Mouse (Mus musculus) olfactory bulb, adult 2 months (tissue): ENCODE measurements at regions not wholly inside any gene's neighbourhood (a gene's known extent, or its start where the extent isn't known, plus 50 kb on each side); places are given as distances from the start of the nearest gene placed in this dataset.
A peak's percentile ranks its signal among the peaks of the same experiment; 100 is the strongest.

ENCODE experiments used
- H3K27ac ChIP-seq: fragments of 200-500 bp; 2 replicates; pipeline ENCODE4 v1.5.1; 2012; ENCODE audit warnings: low read depth, low read length; ENCODE audit not compliant: insufficient read depth
- H3K4me1 ChIP-seq: fragments of 200-500 bp; 2 replicates; pipeline ENCODE4 v1.6.1; 2012; ENCODE audit warnings: low read length; ENCODE audit not compliant: control insufficient read depth, insufficient read depth
- H3K4me3 ChIP-seq: fragments of 200-500 bp; 2 replicates; pipeline ENCODE4 v1.5.1; 2012; ENCODE audit warnings: mild to moderate bottlenecking, low read depth, low read length, moderate library complexity; ENCODE audit not compliant: insufficient read depth
- CTCF ChIP-seq: fragments of 200-500 bp; IDR thresholded peaks from 2 replicates; pipeline ENCODE4 v1.5.1; 2012; ENCODE audit warnings: low read depth, mild to moderate bottlenecking, low read length, moderate library complexity; ENCODE audit not compliant: insufficient read depth
- POLR2A ChIP-seq: fragments of 200-500 bp; IDR thresholded peaks from 2 replicates; pipeline ENCODE4 v1.6.1; 2012; ENCODE audit warnings: mild to moderate bottlenecking, low read depth, low read length, moderate library complexity; ENCODE audit not compliant: insufficient read depth
- WGBS: fragments of 180-500 bp; shearing (Covaris S2); methylation state at CpG from one replicate; pipeline ENCODE4 v1.1.7; 2018; 5-methylcytosine and 5-hydroxymethylcytosine counted together

DNA sequence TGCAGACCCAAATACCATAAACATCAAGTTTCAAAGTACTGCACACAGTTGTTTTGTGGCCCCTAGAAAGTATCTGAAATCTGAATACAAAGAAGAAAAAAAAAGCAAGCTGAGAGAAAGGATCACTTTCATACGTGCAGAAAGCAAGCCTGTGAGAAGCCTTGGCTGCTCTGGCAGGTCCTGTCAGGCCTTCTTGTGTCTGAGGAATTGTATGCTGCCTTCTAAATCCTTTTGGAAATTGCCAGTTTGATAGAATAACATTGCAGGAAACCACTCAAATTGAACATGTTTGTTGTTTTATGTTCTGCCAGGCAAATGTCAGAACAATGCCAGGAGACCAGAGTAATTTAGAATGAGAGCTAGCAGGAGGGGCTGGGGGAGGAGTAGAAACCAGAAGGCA, 198.0 kb downstream of the Spry2 start:
- TF ChIP-seq CTCF: no peak
- no peak for TF ChIP-seq POLR2A
- H3K27ac ChIP-seq: no peak overlapping the region
- WGBS: 56% methylated on average over 1 of the region's 1 CpGs

DNA sequence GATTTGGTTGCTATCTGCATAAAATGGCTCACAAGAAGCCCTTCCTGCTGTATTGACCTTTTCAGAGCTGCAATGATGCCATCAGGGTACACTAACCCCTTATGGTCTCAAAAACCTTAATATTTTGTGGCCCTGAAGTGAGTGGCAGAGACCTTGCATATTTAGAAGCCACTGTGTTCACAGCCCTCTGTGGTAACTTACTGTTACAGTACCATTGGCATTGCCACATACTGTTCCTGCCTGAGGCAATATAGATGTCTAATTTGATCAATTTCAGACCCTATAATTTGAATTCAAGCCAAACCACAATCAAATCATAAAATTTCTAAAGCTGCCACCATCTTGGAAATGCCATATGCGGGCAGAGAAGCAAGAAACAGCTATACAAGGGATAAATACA, 198.5 kb downstream of the Spry2 start:
- Histone ChIP-seq H3K4me3 (no peak overlapping the region), H3K27ac (no peak overlapping the region), H3K4me1 (no peaks in the 10 kb centered on the region)
- no peak for TF ChIP-seq CTCF
- TF ChIP-seq POLR2A: no peak
- WGBS: 95% methylated on average over 1 of the region's 1 CpGs

More for the DNA sequence above, 198.0 kb downstream of the Spry2 start:
- no peak overlapping the region for H3K4me3 ChIP-seq
- H3K4me1 ChIP-seq: no peaks in the 10 kb centered on the region

GRCm38 (mm10) chr14:105697398-105697797, 199.2 kb downstream of the Spry2 start:
- WGBS: 75% methylated on average over 13 of the region's 13 CpGs
- Histone ChIP-seq H3K4me3 (no peak overlapping the region), H3K4me1 (no peaks in the 10 kb centered on the region), H3K27ac (no peak overlapping the region)
- TF ChIP-seq CTCF (no peak), POLR2A (no peak)

GRCm38 (mm10) chr14:105694969-105695368, 201.7 kb downstream of the Spry2 start:
- TF ChIP-seq CTCF (no peak), POLR2A (no peak)
- Histone ChIP-seq H3K4me1 (no peaks in the 10 kb centered on the region), H3K4me3 (no peak overlapping the region)

GRCm38 (mm10) chr14:105693713-105694112, 202.9 kb downstream of the Spry2 start:
- Histone ChIP-seq H3K27ac (no peak overlapping the region), H3K4me3 (no peak overlapping the region), H3K4me1 (no peaks in the 10 kb centered on the region)
- TF ChIP-seq CTCF (no peak), POLR2A (no peak)
- WGBS: 73% methylated on average over 4 of the region's 4 CpGs

More at GRCm38 (mm10) chr14:105694969-105695368, 201.7 kb downstream of the Spry2 start:
- no peak overlapping the region for H3K27ac ChIP-seq

DNA sequence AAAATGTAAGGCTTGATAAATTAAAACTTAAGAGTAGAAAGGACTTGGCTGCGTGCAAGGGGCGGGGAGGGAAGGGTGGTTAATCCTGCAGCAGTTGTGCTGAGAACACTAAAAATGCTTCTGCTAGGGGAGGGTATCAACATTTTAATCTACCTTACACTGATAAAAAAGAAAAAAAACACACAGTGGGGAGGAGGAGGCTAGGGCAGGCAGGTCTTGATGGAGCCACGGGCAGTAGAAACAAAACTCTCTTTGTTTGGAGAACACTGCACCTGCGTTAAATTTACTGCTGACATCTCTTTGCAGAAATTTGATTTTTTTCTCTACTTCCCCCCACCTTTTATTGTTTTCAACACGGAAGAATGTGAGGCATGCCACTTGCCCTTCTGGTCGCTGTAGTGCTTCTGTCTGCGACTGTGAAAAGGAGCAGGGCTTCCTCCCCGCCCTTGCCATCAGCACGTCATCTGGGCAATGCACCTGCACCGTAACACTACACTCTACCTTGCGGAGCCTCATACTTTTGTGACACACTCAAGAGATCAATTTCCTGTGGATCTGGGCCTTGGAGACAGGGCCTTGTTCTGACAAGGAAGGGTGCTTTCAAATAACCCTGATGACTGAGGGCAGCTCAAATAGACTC, 211.7 kb downstream of the Spry2 start:
- no peak for TF ChIP-seq CTCF
- no peak for TF ChIP-seq POLR2A
- H3K4me1 ChIP-seq: no peaks in the 10 kb centered on the region
- H3K4me3 ChIP-seq: no peak overlapping the region
- 86% methylated on average over 11 of the region's 11 CpGs for WGBS
- no peak overlapping the region for H3K27ac ChIP-seq

DNA sequence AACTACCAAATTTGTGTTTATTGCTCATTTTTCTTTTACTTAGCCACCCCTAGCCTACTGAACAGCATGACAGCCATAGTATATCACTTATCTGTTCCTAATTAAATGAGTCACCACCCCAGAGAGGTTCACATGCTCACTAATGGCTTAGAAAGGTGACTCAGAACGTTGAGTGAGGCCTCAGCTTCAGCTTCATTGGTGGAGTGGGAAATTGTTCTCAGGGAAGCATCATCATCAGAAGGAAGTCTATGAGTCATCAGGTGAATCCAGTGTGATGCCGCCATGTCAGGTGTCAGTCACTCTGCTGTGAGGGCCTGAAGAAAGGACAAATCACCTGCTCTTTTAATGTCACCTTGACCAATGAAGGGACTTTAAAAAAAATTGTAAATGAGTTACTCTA, 212.3 kb downstream of the Spry2 start:
- TF ChIP-seq POLR2A: no peak
- TF ChIP-seq CTCF: no peak
- 69% methylated on average over 2 of the region's 2 CpGs for WGBS
- Histone ChIP-seq H3K4me3 (no peak overlapping the region), H3K4me1 (no peaks in the 10 kb centered on the region), H3K27ac (no peak overlapping the region)

DNA sequence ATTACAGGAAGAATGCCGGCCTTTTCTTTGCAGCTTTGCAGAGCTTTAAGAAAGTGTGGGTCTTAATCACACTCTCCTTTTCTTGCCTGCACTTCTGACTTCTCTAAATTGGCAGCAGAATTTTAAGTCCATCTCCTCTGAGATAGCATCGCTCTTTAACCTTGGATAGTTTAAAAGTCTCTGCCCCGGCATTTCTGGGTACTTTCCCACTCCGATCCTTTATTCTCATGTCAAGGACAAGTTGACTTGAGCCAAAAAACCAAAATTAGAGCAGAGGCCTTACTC, 220.0 kb downstream of the Spry2 start:
- peak overlapping the region; percentile 21; the same call in 1 of the 2 replicates for H3K27ac ChIP-seq
- TF ChIP-seq POLR2A: no peak
- TF ChIP-seq CTCF: no peak
- H3K4me3 ChIP-seq: no peak overlapping the region
- H3K4me1 ChIP-seq: 0 out of 2 replicates have a peak, but pooled peaks cover 5% of the 10 kb centered on the region
- 45% methylated on average over 4 of the region's 4 CpGs for WGBS

DNA sequence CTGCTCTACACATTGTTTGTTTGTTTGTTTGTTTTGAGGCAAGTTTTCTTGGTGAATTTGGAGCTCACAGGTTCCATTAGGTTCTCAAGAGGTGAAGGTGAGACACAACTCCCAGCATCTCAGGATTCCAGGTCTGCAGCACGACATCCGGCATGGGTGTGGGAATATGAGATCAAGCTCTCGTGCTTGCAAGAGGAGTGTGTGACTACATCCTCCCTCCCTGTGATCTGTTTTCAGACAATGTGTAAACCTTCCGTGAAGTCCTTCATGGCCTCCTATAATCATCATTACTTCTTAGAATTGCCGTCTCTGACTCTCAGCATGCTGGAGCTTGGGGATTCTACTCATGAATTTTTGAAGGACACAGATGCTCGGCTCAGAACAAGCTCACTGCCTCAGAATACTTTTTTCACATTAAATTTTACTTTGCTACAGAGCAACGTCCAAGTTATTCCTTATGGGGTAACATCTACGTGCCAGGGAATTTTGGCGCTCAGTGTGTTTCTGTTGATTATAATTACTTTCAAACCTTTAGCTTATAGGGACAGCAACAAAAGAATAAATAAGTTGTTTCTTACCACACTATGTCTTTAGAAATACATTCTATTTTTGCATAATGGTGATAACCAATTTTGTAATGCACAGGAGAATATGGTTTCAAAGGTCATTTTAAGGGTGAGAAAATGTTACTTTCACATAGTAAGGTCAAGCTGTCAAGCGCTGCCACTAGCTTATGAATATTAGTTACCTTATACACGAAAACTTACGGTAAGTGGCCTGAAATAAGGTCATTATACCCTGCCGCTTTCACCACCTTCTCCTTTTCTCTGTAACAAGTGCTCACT, 220.6 kb downstream of the Spry2 start:
- 0 out of 2 replicates have a peak, but pooled peaks cover 5% of the 10 kb centered on the region for H3K4me1 ChIP-seq
- TF ChIP-seq POLR2A (no peak), CTCF (no peak)
- peak overlapping the region; percentile 21; the same call in 1 of the 2 replicates for H3K27ac ChIP-seq
- no peak overlapping the region for H3K4me3 ChIP-seq
- 57% methylated on average over 13 of the region's 13 CpGs for WGBS
